Mouse (Mus musculus): Measurements from ENCODE around the gene Clcn2. TPM values are rescaled to one million over a fixed set of nuclear protein-coding genes. Genes with fewer than 3 reads are reported as not detected.
A peak's percentile ranks its signal among the peaks of the same experiment; 100 is the strongest.

The Clcn2 gene
- total RNA-seq, 2 experiments from 2014 or later: 3.2 to 4.5 TPM

DNA sequence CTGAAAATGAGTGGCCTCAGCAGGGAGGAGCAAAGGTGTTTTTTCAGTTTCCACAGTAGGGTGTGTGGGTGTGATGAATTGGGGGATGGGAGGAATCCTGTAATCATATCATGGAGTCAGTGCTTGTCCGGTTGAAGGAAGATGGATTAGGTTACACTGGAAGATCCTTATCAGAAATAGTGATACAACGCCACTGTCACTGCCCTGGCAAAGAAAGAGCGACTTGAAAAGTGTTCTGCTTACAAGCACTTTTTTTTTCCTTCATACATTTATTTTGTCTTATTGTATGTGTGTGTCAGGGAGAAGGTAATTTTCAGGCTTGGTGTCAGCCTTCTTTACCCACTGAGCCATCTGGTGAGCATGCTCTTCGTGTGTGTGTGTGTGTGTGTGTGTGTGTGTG, 5.2 kb upstream of the Clcn2 start:
- no peak for DNase-seq

DNA sequence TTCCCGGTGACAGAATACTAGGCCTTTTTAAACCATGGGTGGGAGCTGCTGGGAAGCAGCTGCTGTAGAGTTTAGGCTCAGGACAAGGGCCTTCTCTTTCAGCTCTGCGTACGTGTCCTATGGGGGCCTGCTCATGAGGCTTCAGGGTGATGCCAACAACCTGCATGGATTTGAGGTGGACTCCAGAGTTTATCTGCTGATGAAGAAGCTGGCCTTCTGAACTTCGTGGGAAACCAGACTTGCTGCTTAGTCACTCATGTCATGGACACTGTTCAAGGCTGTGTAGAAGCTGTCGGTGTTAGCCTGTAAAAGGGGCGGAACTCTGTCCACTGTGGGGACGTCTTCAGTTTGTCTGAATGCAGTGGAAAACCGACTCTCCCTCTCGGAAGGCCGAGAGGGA, 4.3 kb upstream of the Clcn2 start:
- DNase-seq: no peak

DNA sequence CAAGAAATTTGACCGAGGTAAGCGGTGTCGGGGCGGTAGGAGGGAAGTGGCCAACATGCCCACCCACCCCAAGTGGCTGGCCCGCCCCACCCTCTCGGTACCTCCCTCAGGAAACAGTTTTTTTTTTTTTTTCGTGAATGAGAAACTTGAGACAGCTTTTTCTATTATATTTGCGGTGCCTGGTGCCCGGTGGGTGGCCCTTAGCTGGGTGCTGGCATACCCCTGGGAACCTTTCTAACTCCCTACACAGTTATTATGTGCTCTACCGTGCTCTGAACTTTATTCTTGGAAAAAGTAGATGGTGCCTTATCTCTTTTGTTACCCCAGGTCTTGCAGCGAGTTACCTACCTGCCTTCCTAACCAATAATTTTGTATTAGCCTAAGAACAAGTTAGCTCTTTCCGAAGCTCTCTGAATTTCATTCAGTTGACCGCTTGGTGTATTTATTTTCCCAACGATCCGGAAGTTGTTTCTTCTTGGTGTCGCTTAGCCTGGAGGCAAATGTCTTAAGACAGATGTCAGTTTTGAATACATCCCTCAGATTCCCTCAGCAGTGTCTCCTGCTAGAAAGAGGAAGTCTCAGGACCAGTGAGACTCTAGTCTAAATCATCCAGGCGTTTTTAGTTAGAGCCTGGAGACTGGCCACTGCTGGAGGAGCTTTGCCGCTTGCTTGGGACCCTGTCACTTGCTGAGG, 578 bp upstream of the Clcn2 start:
- DNase-seq: no peak

DNA sequence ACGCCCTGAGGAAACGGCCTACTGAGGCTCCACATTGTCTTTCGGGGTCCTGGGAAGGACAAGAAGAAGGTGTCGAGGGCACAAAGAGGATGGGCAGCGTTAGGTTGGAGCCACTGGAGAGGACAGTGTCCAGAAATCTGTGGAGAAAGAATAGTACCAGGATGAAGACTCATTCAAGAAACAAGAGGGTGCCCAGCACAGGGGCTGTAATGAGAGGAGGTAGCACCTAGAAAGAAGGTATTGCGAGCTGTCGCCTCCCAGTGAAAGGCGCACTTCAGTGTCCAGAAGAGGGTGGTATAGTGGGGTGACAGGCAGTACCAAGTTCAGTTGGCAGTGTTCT, 735 bp downstream of the Clcn2 start:
- DNase-seq: no peak

DNA sequence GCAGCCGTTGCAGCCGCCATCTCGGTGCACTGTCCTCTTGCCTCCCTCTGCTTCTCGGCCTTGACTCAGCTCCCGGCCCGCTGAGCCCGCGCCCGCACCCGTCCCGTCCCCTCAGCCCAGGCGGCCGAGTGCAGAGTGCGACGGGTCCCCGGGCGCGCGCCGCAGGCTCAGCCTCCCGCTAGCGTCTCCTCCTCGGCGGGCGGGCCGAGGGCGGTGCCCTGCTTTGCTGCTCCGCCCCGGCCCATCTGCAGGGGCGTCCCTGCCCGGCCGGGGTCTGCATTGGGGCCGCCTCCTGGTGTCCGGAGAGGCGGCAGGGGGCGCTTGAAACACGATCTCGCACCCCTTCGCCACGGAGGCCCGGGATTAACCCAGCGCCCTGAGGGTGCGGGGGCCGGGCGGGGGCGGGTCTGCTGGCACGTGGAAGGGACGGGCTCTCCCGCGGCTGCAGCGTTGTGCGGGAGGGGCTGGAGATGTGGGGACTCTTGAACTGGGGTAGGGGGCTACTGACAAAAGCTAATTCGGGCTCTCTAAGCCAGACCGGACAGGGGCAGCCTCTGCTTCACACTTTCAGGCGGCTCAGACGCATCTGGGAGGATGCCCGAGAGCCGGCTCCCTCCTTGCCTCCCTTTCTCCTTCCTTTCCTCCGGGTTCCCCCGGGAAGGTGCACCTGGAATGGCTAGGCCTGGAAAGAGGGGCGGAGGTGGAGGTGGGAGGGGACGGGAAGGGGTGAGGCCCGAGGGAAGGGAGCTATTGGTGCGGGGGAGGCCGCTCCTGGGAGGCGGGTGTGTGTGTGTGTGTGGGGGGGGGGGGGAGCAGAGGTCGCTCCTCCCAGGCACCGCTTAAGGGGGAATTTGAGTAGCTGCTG, 1.3 kb downstream of the Clcn2 start:
- peak; percentile 80 for DNase-seq

DNA sequence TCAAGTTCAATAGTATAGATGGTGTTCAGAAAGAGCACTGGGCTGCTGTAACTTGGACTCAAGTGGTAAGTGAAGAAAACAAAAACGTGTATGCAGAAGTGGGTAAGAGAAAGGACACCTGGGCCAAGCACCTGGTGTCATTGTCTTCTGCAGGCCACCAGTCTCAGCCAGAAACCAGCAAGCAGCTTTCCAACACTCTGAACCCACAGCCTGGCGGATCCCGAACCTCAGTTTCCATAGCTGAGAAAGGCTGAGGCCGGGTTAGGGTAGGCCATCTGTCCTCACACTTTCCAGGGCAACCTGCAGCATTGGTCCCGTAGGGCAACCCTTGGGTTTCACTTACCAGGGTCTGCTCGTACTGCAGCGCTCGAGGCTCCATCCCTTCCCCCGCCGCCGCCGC, 2.0 kb downstream of the Clcn2 start:
- no peak for DNase-seq

DNA sequence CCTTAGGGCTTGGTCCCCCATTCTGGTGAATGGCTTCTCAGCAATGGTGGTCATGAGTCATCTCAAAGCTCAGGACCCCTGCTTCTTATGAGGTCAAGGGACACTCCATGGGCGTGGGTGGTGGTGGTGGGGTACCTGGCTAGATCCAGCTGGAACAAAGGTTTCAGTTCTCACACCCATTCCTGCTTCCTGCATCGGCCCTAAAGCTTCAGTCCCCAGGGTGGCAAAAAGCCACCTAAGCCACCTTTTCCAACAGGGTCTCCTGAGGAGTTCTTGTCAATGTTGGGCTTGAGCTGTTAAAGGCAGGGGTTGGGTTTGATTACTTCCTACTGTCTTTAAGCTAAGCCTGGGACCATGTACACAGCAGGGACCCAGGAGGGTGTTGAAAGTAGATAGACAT, 2.4 kb downstream of the Clcn2 start:
- DNase-seq: no peak

DNA sequence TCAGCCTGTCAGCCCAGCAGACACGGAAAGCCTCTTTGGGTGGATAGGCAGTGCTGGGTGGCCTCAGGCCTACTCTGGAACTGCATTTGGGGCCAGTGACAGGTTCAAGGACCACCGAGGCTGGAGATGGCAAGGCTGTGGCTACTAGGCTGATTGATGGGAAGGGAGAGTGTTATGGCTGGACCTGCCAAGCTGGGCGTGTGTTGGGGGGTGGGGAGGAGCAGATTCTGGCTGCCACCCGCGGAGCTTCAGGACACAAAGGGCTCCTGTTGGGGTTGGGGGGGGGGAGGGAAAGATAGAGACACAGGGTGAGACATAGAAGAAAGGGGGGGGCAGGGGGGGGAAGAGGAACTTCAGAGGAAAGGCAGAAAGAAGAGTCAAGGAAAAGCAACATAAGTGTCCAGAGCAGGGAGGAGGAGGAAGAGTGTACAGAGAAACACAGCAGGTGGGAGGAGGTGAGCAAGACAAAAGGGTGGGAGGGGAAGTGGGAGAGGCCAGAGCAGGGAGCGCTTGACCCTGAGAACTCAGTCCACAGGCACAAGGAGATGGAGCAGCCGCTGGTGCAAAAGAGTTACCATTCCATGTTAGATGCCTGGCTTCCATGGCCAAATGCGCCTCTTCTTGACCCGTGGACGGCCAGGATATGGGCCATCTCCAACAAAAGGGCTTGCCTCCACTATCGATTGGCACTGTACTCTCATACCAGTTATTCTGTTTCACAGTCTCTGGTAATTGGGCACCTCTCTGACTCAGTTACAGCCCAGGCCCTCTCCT, 3.1 kb downstream of the Clcn2 start:
- DNase-seq: no peak

DNA sequence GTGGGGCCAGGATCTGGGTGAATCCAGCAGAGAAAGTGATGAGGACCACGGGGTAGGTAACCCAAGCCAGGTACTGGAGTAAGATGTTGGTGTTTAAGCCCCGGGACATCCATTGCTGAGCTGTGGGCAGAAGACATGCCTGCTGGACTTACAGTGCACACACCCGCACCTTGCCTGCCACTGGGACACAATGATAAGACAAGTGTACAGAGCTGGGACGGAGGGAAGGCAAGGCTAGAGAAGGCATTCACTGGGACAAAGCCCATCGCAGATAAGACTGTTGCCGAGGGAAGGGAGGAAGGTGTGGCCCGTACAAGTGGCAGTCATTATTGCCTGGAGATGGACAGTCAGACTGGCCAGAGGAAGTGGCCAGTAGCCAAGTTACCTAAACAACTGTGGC, 4.7 kb downstream of the Clcn2 start:
- DNase-seq: no peak

DNA sequence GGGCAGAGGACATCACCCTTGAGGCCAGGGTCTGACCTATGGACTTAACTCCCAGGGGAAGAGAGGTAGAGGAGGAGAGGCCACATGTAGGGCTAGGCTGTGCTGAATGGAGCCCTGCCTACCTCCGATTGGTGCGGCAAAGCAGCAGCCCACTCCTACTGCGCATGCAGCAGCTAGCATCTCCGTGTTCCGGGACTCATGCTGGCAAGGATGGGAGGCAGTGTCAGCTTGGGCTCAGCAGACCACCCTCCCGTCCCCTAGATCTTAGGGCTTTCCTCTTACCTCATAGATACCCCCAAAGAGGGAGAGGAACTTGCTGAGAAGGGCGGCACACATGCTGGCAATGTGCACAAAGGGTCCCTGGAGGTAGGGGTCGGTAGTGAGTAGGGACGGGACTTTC, 5.4 kb downstream of the Clcn2 start:
- no peak for DNase-seq

DNA sequence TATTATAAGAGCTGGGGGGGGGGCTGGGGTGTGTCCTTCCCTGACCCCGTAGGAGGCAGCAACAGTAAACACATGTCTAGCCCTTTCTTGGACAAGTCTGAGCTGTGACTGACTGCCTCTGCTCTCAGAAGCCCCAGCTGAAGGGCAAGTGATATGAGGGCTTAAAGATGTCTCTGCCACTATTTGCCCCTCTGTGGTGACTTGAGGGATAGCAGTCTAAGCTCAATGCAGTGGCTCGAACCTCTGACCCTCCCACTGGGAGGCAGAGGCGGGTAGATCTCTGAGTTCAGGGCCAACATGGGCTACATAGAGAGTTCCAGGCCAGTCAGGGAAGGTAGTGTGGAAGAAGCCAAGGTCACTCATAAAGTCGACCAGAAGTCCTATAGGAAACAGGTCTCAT, 6.7 kb downstream of the Clcn2 start:
- DNase-seq: no peak

DNA sequence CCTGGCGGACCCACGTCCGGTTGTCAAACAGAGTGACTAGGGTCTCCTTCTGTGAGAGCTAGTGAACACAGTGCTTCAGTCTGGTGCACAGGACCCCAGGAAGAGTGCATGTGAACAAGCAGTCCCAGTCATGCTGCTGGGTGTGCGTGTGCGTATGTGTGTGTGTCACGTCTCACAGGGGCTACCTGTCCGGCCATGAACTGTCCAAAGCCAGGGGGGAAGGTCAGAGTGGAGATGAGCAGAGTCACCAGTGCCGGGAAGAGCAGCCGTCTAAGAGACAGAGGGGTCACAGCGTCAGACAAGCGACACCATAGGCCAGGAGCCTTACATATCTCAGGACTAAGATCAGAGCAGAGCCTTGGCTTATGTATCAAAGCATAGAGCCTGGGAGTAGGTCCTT, 7.2 kb downstream of the Clcn2 start:
- DNase-seq: no peak

DNA sequence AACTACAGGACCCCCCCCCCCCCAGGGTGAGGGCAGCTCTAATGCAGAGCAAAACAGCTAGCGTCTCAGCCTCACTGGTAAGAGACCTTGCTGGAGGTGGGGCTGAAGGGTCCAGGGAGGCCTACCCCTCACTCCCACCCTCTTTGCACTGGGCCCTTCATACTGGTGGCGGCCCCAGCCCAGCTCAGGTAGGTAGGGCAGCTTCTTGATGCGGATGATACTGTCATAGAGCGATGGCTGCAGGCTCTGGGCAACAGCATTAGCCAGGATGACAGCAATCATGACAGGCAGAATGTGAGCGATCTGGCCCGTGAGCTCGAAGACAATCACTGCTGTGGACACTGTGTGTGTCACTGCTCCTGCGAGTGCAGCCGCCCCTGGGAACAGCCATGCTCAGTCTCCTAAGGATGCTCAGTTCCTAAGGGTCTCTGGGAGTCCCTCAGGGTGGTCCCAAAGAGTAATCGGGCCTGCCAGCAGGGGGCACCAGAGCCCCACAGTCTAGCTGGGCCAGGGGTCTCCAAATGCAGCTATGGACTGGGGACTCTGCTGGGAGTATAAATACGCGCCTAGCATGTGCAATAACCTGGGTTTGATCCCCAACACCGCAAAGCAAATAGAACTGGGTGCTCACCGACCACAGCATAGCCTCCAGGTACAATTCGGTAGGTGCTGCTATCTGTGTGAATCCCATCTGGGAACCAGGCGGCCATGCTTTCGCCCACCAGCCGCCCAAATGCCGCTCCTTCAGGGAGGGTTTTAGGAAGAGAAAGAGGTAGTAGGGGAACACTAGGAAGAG, 8.4 kb downstream of the Clcn2 start:
- DNase-seq: peak; percentile 56

DNA sequence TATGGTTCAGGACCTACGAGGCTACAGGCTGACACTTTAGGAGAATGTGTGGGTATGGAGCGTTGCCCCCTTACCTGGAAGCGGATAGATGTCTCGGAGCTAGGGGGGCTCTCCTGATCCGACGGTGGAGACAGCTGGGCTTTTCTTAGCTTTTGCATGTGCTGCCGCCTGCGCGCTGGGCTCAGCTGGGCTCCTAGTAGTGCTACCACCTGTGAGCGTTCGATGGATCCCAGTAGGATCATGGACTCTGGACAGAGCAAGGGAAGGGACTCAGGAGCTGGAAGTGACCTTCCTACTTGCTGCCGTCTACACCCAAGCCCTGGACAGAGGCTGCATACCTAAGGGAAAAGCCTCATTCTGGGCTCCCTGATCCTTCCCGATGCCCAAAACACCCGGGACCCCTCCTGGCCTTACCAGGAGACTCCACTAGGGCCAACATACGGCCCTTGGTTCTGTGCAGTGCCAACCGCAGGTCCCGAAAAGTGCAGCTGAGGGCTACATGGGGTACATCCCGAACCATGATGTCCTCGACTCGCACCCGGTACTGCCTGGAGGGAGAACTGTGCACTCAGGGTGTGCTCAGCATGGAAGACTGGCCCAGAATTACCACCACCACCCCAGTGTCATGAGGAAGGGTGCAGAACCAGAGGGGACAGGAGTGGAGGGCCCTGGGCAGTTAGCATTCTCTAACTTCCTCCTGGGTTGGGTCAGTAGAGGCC, 9.2 kb downstream of the Clcn2 start:
- no peak for DNase-seq

DNA sequence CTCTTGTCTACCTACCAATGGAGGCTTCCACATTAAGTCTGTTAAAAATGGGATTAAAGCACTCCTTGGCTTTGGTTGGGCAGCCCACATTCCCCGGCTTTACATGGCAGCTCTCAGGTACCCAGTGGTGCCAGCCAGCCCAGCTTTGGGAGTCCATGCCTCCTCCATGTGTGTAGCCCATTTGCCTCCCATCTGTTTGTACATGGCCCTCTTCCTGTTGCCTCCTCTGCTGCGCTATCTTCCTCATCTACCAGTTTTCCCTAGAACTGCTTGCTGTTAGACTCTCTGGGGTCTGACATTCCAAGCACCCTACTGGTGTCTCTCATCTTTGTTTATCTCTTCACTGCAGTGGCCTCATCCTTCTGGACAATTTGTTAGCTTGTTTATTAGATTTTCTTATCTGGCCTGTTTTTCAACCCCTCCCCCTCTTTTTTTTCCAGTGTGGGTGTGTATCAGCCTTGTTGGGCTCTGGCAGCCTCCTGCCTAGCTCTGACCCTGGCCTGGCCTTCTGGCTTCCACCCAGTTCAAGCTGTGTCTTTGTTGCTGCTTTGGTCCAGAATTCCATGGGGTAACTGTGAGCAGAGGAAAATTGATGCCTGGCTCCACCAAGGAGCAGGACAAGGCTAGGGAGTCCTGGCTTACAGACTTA, 11.0 kb downstream of the Clcn2 start:
- DNase-seq: no peak

DNA sequence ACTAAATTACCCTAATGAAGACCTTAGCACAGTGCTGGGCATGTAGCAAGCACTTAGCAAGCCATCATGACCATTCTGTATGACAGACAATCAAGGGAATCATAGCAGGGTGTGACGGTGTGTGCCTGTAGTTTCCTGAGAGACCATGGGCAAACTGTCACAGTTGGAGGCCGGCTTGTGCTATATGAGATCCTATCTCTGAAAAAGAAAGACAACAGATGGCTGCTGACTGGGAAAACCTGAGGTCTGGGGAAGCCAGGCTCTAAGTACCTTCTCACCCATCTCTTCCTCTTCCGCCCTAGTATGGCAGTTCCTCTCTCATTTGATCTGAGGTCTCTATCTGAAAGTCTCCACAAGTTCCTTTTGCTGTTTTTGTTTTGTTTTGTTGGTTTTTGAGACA, 11.8 kb downstream of the Clcn2 start:
- no peak for DNase-seq

DNA sequence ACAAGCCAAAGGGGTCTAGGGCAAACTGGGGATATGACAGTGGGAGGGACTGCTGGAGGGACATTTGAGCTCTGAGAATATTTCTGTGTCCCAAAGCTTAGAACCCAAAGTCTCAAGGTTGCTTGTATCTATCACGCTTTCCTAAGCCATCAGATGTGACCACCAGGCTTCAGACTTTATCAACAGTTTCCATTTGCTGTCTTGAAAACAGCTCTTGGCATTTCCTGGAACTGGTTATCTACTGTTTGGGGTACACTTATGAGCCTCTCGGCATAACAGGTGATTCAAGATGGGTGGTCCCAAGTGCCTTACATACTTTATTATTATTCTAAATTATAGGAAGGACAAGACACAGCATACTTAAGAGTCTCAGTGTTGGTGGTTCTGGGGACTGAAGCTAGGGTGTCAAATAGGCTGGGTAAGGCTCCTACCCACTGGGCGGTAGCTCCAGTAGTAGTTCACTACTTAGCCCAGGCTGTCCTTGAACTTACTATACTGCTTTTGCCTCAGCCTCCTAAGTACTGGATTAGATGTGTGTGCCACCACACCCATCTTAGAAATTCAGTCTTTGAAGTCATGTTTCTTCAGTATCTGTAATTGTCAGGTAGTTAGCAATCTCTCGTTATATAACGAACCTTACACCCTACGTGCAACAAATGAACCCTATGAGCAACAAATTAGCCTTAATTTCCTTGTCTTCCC, 13.7 kb downstream of the Clcn2 start:
- no peak for DNase-seq

DNA sequence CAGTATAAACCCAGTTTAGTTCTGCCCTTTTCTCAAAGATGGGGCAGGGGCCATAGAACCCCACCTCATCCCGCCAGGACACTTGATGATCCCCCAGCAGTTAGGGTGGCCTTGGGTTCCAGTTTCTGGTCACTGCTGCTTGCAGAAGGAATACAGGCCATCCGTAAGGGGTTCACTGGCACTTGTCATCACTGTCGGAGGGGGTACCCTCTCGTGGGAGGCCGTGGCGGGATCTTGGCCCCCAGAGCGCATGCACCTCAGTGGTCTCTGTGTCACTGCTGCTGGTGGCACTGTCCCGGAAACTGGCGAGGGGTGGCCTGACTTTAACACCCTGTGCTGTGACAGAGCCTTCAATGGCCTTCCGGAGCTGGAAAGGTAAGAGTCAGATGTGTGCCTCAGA, 14.5 kb downstream of the Clcn2 start:
- no peak for DNase-seq

DNA sequence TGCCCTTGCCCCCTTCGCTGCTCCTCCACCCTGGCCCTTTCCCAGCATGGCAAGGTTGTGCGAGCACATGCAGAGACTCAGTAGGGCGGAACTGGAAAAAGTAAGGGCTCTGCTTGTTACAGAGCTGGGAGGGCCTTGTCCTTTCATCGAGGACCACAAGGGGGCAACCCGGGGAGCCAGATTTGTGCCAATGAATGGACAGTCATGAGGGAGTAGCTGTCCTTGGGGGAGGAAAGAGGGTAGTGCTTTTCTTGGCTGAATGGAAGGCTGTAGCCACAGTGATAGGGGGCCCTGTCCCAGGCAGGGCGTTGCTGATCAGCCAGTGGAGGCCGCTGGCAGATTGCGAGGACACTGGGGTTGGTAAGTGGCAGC, 15.0 kb downstream of the Clcn2 start:
- peak; percentile 87 for DNase-seq

DNA sequence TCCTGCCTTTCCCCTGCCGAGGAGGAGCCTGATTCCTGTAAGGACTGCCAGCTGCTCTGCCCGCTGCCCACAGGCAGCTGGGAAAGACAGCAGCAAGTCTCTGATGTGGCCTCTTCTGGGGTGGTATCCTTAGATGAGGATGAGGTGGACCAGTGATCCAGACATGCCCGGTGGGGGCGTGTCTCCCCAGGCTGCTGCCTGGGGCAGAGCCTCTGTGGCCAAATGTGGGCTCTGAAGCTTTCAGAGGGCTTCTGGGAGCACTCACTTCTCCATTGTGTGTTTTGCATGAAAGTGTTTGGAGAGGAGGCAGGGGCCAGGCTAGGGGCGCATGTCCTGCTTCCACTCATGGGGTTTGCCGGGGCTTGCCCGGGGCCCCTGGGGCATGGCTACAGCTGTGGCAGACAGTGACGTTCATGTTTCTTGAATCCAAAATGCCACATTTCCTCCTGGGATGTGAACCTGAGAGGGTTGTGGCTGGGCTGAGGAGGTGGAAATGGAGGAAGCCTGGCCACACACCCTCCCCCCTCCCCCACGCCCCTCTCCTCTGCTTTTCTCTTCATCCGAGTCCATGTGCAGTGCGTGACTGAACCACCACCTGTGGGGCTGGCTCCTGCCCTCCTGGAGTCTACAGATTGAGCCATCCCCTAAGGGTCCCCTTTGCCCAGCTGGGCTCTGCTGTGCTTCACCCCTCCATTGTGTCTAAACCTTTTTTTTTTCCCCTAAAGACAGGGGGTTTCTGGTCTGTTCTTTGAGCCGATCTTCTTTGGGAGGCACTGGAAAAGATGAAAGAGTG, 15.6 kb downstream of the Clcn2 start:
- DNase-seq: no peak

All from heart, postnatal 4 days (tissue).